Mouse (Mus musculus): Measurements from ENCODE around the gene Spatc1l. TPM values are rescaled to one million over a fixed set of nuclear protein-coding genes. Genes with fewer than 3 reads are reported as not detected.

Spatc1l gene
- total RNA-seq, 1 experiment: not detected

- Histone ChIP-seq H3K4me1 (ENCODE audit: control insufficient read depth in 2 of 2, insufficient read depth in 2 of 2, low read length in 2 of 2, poor library complexity in 1 of 2) (peaks cover 0 to 5% of the 10 kb centered on the region in 2 experiments; a peak in 2 of 4 replicates), H3K4me3 (ENCODE audit: insufficient read depth in 1 of 2, low read depth in 1 of 2, low read length in 2 of 2, poor library complexity in 1 of 2, severe bottlenecking in 1 of 2) (no peak within 1 kb of the TSS), H3K27ac (ENCODE audit: insufficient read depth, low read depth, low read length, poor library complexity, severe bottlenecking) (no peak within 1 kb of the TSS), H3K9me3 (ENCODE audit: control insufficient read depth, insufficient read depth, low read depth, low read length) (no peaks in the 10 kb centered on the region), H3K9ac (ENCODE audit: insufficient read depth, low read depth, low read length, poor library complexity, severe bottlenecking) (no peak within 1 kb of the TSS), H3K36me3 (ENCODE audit: control insufficient read depth, insufficient read depth, low read length, poor library complexity, severe bottlenecking) (no peaks in the 10 kb centered on the region)
- in situ Hi-C loops (cut with MboI; ENCODE audit: low sequenced_read_pairs in 2 of 2, unreplicated experiment in 2 of 2): no loop called here
- TF ChIP-seq ZNF384 (IDR thresholded peaks at IDR 0.05; ENCODE audit: low read depth, low read length) (no peak), MAFK (IDR thresholded peaks at IDR 0.05; ENCODE audit: insufficient read depth, low read depth, low read length) (no peak), CHD2 (IDR thresholded peaks at IDR 0.05; ENCODE audit: low read depth, low read length) (no peak), HCFC1 (IDR thresholded peaks at IDR 0.05; ENCODE audit: borderline replicate concordance, insufficient read depth, low read length) (no peak), ZC3H11A (IDR thresholded peaks at IDR 0.05; ENCODE audit: borderline replicate concordance, low read depth, low read length) (no peak)
- DNase-seq (ENCODE audit: low read depth, low spot score): no peak
These were observed 13.3 kb downstream of the Spatc1l start, which contains the start of gene Ftcd for GRCm38 (mm10) chr10:76575374-76575773. Ftcd (plus strand) TSS chr10:76575648.

GRCm38 (mm10) chr10:76576920-76577319 is 14.8 kb downstream of the Spatc1l start:
- Histone ChIP-seq H3K27ac (ENCODE audit: insufficient read depth, low read depth, low read length, poor library complexity, severe bottlenecking) (no peak overlapping the region), H3K9ac (ENCODE audit: insufficient read depth, low read depth, low read length, poor library complexity, severe bottlenecking) (no peak overlapping the region), H3K36me3 (ENCODE audit: control insufficient read depth, insufficient read depth, low read length, poor library complexity, severe bottlenecking) (no peaks in the 10 kb centered on the region), H3K4me3 (ENCODE audit: insufficient read depth in 1 of 2, low read depth in 1 of 2, low read length in 2 of 2, poor library complexity in 1 of 2, severe bottlenecking in 1 of 2) (no peak overlapping the region), H3K9me3 (ENCODE audit: control insufficient read depth, insufficient read depth, low read depth, low read length) (no peaks in the 10 kb centered on the region), H3K4me1 (ENCODE audit: control insufficient read depth in 2 of 2, insufficient read depth in 2 of 2, low read length in 2 of 2, poor library complexity in 1 of 2) (peaks cover 0 to 2% of the 10 kb centered on the region in 2 experiments; a peak in 1 of 4 replicates)
- DNase-seq (ENCODE audit: low read depth, low spot score): no peak
- TF ChIP-seq CHD2 (IDR thresholded peaks at IDR 0.05; ENCODE audit: low read depth, low read length) (no peak), ZC3H11A (IDR thresholded peaks at IDR 0.05; ENCODE audit: borderline replicate concordance, low read depth, low read length) (no peak), MAFK (IDR thresholded peaks at IDR 0.05; ENCODE audit: insufficient read depth, low read depth, low read length) (no peak), ZNF384 (IDR thresholded peaks at IDR 0.05; ENCODE audit: low read depth, low read length) (no peak), HCFC1 (IDR thresholded peaks at IDR 0.05; ENCODE audit: borderline replicate concordance, insufficient read depth, low read length) (no peak)
- in situ Hi-C loops (cut with MboI; ENCODE audit: low sequenced_read_pairs in 2 of 2, unreplicated experiment in 2 of 2): no loop called here

GRCm38 (mm10) chr10:76584138-76584537 is 22.1 kb downstream of the Spatc1l start:
- Histone ChIP-seq H3K9me3 (ENCODE audit: control insufficient read depth, insufficient read depth, low read depth, low read length) (no peaks in the 10 kb centered on the region), H3K36me3 (ENCODE audit: control insufficient read depth, insufficient read depth, low read length, poor library complexity, severe bottlenecking) (no peaks in the 10 kb centered on the region), H3K4me3 (ENCODE audit: insufficient read depth in 1 of 2, low read depth in 1 of 2, low read length in 2 of 2, poor library complexity in 1 of 2, severe bottlenecking in 1 of 2) (peak overlapping the region in 1 of 2 experiments; percentile 46; a peak in 2 of 4 replicates), H3K27ac (ENCODE audit: insufficient read depth, low read depth, low read length, poor library complexity, severe bottlenecking) (no peak overlapping the region), H3K9ac (ENCODE audit: insufficient read depth, low read depth, low read length, poor library complexity, severe bottlenecking) (no peak overlapping the region), H3K4me1 (ENCODE audit: control insufficient read depth in 2 of 2, insufficient read depth in 2 of 2, low read length in 2 of 2, poor library complexity in 1 of 2) (no peaks in the 10 kb centered on the region)
- in situ Hi-C loops (cut with MboI; ENCODE audit: low sequenced_read_pairs in 2 of 2, unreplicated experiment in 2 of 2): no loop called here
- TF ChIP-seq ZC3H11A (IDR thresholded peaks at IDR 0.05; ENCODE audit: borderline replicate concordance, low read depth, low read length): no peak
- TF ChIP-seq HCFC1 (IDR thresholded peaks at IDR 0.05; ENCODE audit: borderline replicate concordance, insufficient read depth, low read length): no peak
- TF ChIP-seq ZNF384 (IDR thresholded peaks at IDR 0.05; ENCODE audit: low read depth, low read length): no peak
- no peak for TF ChIP-seq CHD2 (IDR thresholded peaks at IDR 0.05; ENCODE audit: low read depth, low read length)
- no peak for TF ChIP-seq MAFK (IDR thresholded peaks at IDR 0.05; ENCODE audit: insufficient read depth, low read depth, low read length)
- no peak for DNase-seq (ENCODE audit: low read depth, low spot score)

GRCm38 (mm10) chr10:76586190-76586589 is 24.1 kb downstream of the Spatc1l start:
- TF ChIP-seq ZC3H11A (IDR thresholded peaks at IDR 0.05; ENCODE audit: borderline replicate concordance, low read depth, low read length): no peak
- no peak for TF ChIP-seq MAFK (IDR thresholded peaks at IDR 0.05; ENCODE audit: insufficient read depth, low read depth, low read length)
- TF ChIP-seq ZNF384 (IDR thresholded peaks at IDR 0.05; ENCODE audit: low read depth, low read length): no peak
- no peak for TF ChIP-seq CHD2 (IDR thresholded peaks at IDR 0.05; ENCODE audit: low read depth, low read length)
- TF ChIP-seq HCFC1 (IDR thresholded peaks at IDR 0.05; ENCODE audit: borderline replicate concordance, insufficient read depth, low read length): no peak
- Histone ChIP-seq H3K27ac (ENCODE audit: insufficient read depth, low read depth, low read length, poor library complexity, severe bottlenecking) (no peak overlapping the region), H3K36me3 (ENCODE audit: control insufficient read depth, insufficient read depth, low read length, poor library complexity, severe bottlenecking) (no peaks in the 10 kb centered on the region), H3K9me3 (ENCODE audit: control insufficient read depth, insufficient read depth, low read depth, low read length) (no peaks in the 10 kb centered on the region), H3K9ac (ENCODE audit: insufficient read depth, low read depth, low read length, poor library complexity, severe bottlenecking) (no peak overlapping the region), H3K4me1 (ENCODE audit: control insufficient read depth in 2 of 2, insufficient read depth in 2 of 2, low read length in 2 of 2, poor library complexity in 1 of 2) (no peaks in the 10 kb centered on the region), H3K4me3 (ENCODE audit: insufficient read depth in 1 of 2, low read depth in 1 of 2, low read length in 2 of 2, poor library complexity in 1 of 2, severe bottlenecking in 1 of 2) (no peak overlapping the region)
- DNase-seq (ENCODE audit: low read depth, low spot score): no peak
- in situ Hi-C loops (cut with MboI; ENCODE audit: low sequenced_read_pairs in 2 of 2, unreplicated experiment in 2 of 2): no loop called here

- in situ Hi-C loops (cut with MboI; ENCODE audit: low sequenced_read_pairs in 2 of 2, unreplicated experiment in 2 of 2): no loop called here
- H3K4me3 ChIP-seq (ENCODE audit: insufficient read depth in 1 of 2, low read depth in 1 of 2, low read length in 2 of 2, poor library complexity in 1 of 2, severe bottlenecking in 1 of 2): no peak overlapping the region
- TF ChIP-seq ZNF384 (IDR thresholded peaks at IDR 0.05; ENCODE audit: low read depth, low read length): no peak
- no peak for TF ChIP-seq ZC3H11A (IDR thresholded peaks at IDR 0.05; ENCODE audit: borderline replicate concordance, low read depth, low read length)
- TF ChIP-seq CHD2 (IDR thresholded peaks at IDR 0.05; ENCODE audit: low read depth, low read length): no peak
- TF ChIP-seq MAFK (IDR thresholded peaks at IDR 0.05; ENCODE audit: insufficient read depth, low read depth, low read length): no peak
- TF ChIP-seq HCFC1 (IDR thresholded peaks at IDR 0.05; ENCODE audit: borderline replicate concordance, insufficient read depth, low read length): no peak
These were observed 28.1 kb downstream of the Spatc1l start for GRCm38 (mm10) chr10:76590197-76590596.

More at GRCm38 (mm10) chr10:76590197-76590596, 28.1 kb downstream of the Spatc1l start:
- DNase-seq (ENCODE audit: low read depth, low spot score): no peak
- Histone ChIP-seq H3K9me3 (ENCODE audit: control insufficient read depth, insufficient read depth, low read depth, low read length) (no peaks in the 10 kb centered on the region), H3K9ac (ENCODE audit: insufficient read depth, low read depth, low read length, poor library complexity, severe bottlenecking) (no peak overlapping the region), H3K27ac (ENCODE audit: insufficient read depth, low read depth, low read length, poor library complexity, severe bottlenecking) (no peak overlapping the region), H3K36me3 (ENCODE audit: control insufficient read depth, insufficient read depth, low read length, poor library complexity, severe bottlenecking) (no peaks in the 10 kb centered on the region), H3K4me1 (ENCODE audit: control insufficient read depth in 2 of 2, insufficient read depth in 2 of 2, low read length in 2 of 2, poor library complexity in 1 of 2) (no peaks in the 10 kb centered on the region)
